In the genomic region with DNA sequence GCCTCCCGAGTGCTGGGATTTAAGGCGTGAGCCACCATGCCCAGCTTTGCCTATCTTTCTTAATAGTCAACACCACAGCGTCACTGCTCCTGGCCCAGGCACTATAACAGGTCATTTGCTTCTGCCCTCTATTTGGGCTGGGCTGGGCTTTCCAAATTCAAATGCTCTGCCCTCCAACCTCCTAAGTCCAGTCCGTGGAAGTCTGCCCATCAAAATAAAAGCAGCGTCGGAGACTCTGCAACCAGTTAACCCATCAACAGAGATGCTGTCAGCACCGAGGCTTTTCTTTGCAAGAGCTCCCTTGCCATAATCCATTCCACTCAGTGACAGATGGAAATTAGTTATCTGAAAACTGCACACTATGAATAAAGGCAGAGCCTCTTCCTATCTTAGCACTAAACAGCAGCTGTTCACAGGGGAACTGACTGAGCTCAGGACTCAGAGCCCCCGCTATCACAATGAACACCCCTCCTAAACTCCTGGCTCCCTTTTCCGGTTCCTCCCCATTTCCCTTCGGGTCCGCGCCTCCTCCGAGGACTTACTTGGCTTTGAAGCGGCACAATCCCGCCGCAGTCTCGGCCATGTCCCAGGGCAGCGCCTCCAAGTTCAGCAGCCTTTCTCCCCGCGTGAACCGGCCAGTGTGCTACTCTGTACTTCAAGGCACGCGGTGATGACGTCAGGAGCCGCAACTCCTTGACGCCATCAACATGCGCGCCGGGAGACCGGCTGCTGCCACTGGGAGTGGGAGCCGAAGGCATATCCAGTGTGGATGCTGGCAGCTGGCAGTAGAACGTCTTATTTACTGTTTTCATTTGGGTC, we compare ENCODE assay signal across 8 mouse cellular contexts. TPM values are rescaled to one million over a fixed set of nuclear protein-coding genes. Genes with fewer than 3 reads are reported as not detected.
DNase-seq lines count a peak whose midpoint lies in the region; ATAC-seq and TF ChIP-seq lines count a peak whose summit lies in the region.

A gene (minus strand): TSS at position 679 of the 819 bp plus-strand sequence.

- H3K27me3 ChIP-seq in erythroblast, embryonic 14.5 days (ENCODE audit: control insufficient read depth), result no peaks in the 10 kb centered on the region
- no peaks in the 10 kb centered on the region for H3K27me3 ChIP-seq in heart, embryonic 12.5 days (replicated peaks)
- H3K27me3 ChIP-seq in kidney, postnatal 0 days (ENCODE audit: insufficient read depth, low read length), result no peaks in the 10 kb centered on the region
- H3K27me3 ChIP-seq in liver, embryonic 11.5 days (replicated peaks; ENCODE audit: control insufficient read depth, insufficient read depth, low read length), result no peaks in the 10 kb centered on the region
- H3K27me3 ChIP-seq in stomach, embryonic 14.5 days (ENCODE audit: control insufficient read depth, insufficient read depth, low read length), result no peaks in the 10 kb centered on the region

- H3K9ac ChIP-seq in heart, embryonic 12.5 days, result peak within 1 kb of the TSS; percentile 84
- H3K9ac ChIP-seq in kidney, postnatal 0 days (ENCODE audit: low read depth, low read length), result peak within 1 kb of the TSS; percentile 69
- peak within 1 kb of the TSS; percentile 60 for H3K9ac ChIP-seq in liver, embryonic 11.5 days (ENCODE audit: low read depth, low read length)
- H3K9ac ChIP-seq in stomach, embryonic 14.5 days (replicated peaks; ENCODE audit: low read depth, low read length), result peak within 1 kb of the TSS; percentile 49

- DNase-seq in B cell, adult 2 months, result peak; percentile 95
- peak; percentile 98 for DNase-seq in brain, embryonic 14.5 days (ENCODE audit: low read depth)
- peak; percentile 93 for DNase-seq in kidney, postnatal 0 days (ENCODE audit: low spot score)
- DNase-seq in liver, embryonic 11.5 days (ENCODE audit: low spot score), result peak; percentile 94
- peak; percentile 94 for DNase-seq in naive thymus-derived CD4-positive, alpha-beta T cell, adult 2 months (ENCODE audit: low read depth)

- H3K4me3 ChIP-seq in erythroblast, embryonic 14.5 days (replicated peaks), result peak within 1 kb of the TSS; percentile 81
- peak within 1 kb of the TSS; percentile 91 for H3K4me3 ChIP-seq in heart, embryonic 12.5 days
- H3K4me3 ChIP-seq in kidney, postnatal 0 days (replicated peaks; ENCODE audit: low read depth, low read length), result peak within 1 kb of the TSS; percentile 77
- H3K4me3 ChIP-seq in liver, embryonic 11.5 days (ENCODE audit: low read depth, low read length), result peak within 1 kb of the TSS; percentile 55
- H3K4me3 ChIP-seq in stomach, embryonic 14.5 days (ENCODE audit: low read depth, low read length), result peak within 1 kb of the TSS; percentile 61

- no peaks in the 10 kb centered on the region for H3K9me3 ChIP-seq in erythroblast, embryonic 14.5 days (ENCODE audit: control insufficient read depth, low read length)
- no peaks in the 10 kb centered on the region for H3K9me3 ChIP-seq in heart, embryonic 12.5 days (replicated peaks)
- no peaks in the 10 kb centered on the region for H3K9me3 ChIP-seq in kidney, postnatal 0 days (replicated peaks; ENCODE audit: low read length)
- H3K9me3 ChIP-seq in liver, embryonic 11.5 days (ENCODE audit: control insufficient read depth, low read length), result no peaks in the 10 kb centered on the region
- H3K9me3 ChIP-seq in stomach, embryonic 14.5 days (ENCODE audit: control insufficient read depth, low read depth, low read length), result no peaks in the 10 kb centered on the region

- H3K4me2 ChIP-seq in heart, embryonic 12.5 days, result peak within 1 kb of the TSS; percentile 93
- peak within 1 kb of the TSS; percentile 76 for H3K4me2 ChIP-seq in kidney, postnatal 0 days (ENCODE audit: low read length)
- peak within 1 kb of the TSS; percentile 73 for H3K4me2 ChIP-seq in liver, embryonic 11.5 days
- peak within 1 kb of the TSS; percentile 78 for H3K4me2 ChIP-seq in stomach, embryonic 14.5 days (replicated peaks; ENCODE audit: low read depth, low read length)

- ATAC-seq in heart, embryonic 12.5 days (ENCODE audit: insufficient number of reproducible peaks, low FRiP score), result peak; percentile 87
- peak; percentile 79 for ATAC-seq in kidney, postnatal 0 days (replicated peaks; ENCODE audit: low FRiP score, low read depth)
- ATAC-seq in liver, embryonic 11.5 days (replicated peaks; ENCODE audit: low FRiP score), result peak; percentile 84
- ATAC-seq in stomach, embryonic 14.5 days (ENCODE audit: insufficient number of reproducible peaks, insufficient read depth, low FRiP score, low read depth), result peak; percentile 90

- peaks cover 26% of the 10 kb centered on the region for H3K4me1 ChIP-seq in erythroblast, embryonic 14.5 days (ENCODE audit: control insufficient read depth)
- peaks cover 14% of the 10 kb centered on the region for H3K4me1 ChIP-seq in heart, embryonic 12.5 days (replicated peaks)
- no peaks in the 10 kb centered on the region for H3K4me1 ChIP-seq in kidney, postnatal 0 days (replicated peaks; ENCODE audit: insufficient read depth, low read length)
- H3K4me1 ChIP-seq in liver, embryonic 11.5 days (replicated peaks; ENCODE audit: control insufficient read depth, insufficient read depth, low read length), result peaks cover 12% of the 10 kb centered on the region; the same call in 1 of the 2 replicates
- H3K4me1 ChIP-seq in stomach, embryonic 14.5 days (ENCODE audit: control insufficient read depth, insufficient read depth, low read length), result no peaks in the 10 kb centered on the region

- TF ChIP-seq POLR2A in brain, embryonic 14.5 days (IDR thresholded peaks at IDR 0.05; ENCODE audit: borderline replicate concordance, extremely low read depth, insufficient read depth, insufficient read length, poor library complexity, severe bottlenecking), result peak; percentile 44; the same call in 1 of the 2 replicates

- peak within 1 kb of the TSS; percentile 88 for H3K27ac ChIP-seq in heart, embryonic 12.5 days (ENCODE audit: poor library complexity, severe bottlenecking)
- peak within 1 kb of the TSS; percentile 80 for H3K27ac ChIP-seq in kidney, postnatal 0 days
- H3K27ac ChIP-seq in liver, embryonic 11.5 days (ENCODE audit: low read depth, low read length), result peak within 1 kb of the TSS; percentile 40
- peak within 1 kb of the TSS; percentile 68 for H3K27ac ChIP-seq in stomach, embryonic 14.5 days (ENCODE audit: low read length)

- 4% methylated on average over 32 of the region's 32 CpGs for WGBS in heart, embryonic 12.5 days
- WGBS in kidney, postnatal 0 days, result 2% methylated on average over 32 of the region's 32 CpGs
- 3% methylated on average over 32 of the region's 32 CpGs for WGBS in liver, embryonic 11.5 days
- WGBS in stomach, embryonic 14.5 days, result 3% methylated on average over 32 of the region's 32 CpGs

- no peak for TF ChIP-seq CTCF in brain, embryonic 14.5 days (IDR thresholded peaks at IDR 0.05; ENCODE audit: borderline replicate concordance, extremely low read depth, insufficient read depth, insufficient read length)
- no peak for TF ChIP-seq CTCF in kidney, postnatal 0 days (IDR thresholded peaks at IDR 0.05; ENCODE audit: low read depth)

- peaks cover 33% of the 10 kb centered on the region for H3K36me3 ChIP-seq in erythroblast, embryonic 14.5 days (ENCODE audit: control insufficient read depth)
- H3K36me3 ChIP-seq in heart, embryonic 12.5 days, result peaks cover 30% of the 10 kb centered on the region
- peaks cover 10% of the 10 kb centered on the region; the same call in 1 of the 2 replicates for H3K36me3 ChIP-seq in kidney, postnatal 0 days (ENCODE audit: insufficient read depth, low read length)
- H3K36me3 ChIP-seq in liver, embryonic 11.5 days (ENCODE audit: control insufficient read depth, insufficient read depth, low read length), result peaks cover 22% of the 10 kb centered on the region; the same call in 1 of the 2 replicates
- H3K36me3 ChIP-seq in stomach, embryonic 14.5 days (ENCODE audit: control insufficient read depth, insufficient read depth, low read length), result peaks cover 21% of the 10 kb centered on the region

RNA-seq across cellular contexts. Expression of the gene that starts here (rescaled TPM):
- 75.0 and 95.7 TPM in 2 replicates for polyA plus RNA-seq in brain, embryonic 14.5 days (2012; rRNA removed)
- 1.1 and 1.8 TPM in 2 replicates for polyA plus RNA-seq in erythroblast, embryonic 14.5 days (2012)
- polyA plus RNA-seq in heart, embryonic 12.5 days (2016; fragmentation: Nextera tagmentation; extraction: Ambion mirVana), result 45.9 and 49.5 TPM in 2 replicates
- polyA plus RNA-seq in kidney, postnatal 0 days (2015; fragmentation: Nextera tagmentation; extraction: Ambion mirVana), result 50.5 and 57.3 TPM in 2 replicates
- 102 and 109 TPM in 2 replicates for polyA plus RNA-seq in liver, embryonic 11.5 days (2014; fragmentation: Nextera tagmentation; extraction: Ambion mirVana)
- 67.8 and 72.1 TPM in 2 replicates for polyA plus RNA-seq in stomach, embryonic 14.5 days (2014; fragmentation: Nextera tagmentation; extraction: Ambion mirVana)

Comparison
In these comparisons a context has a peak if more than half of its experiments do, and no peak if none do; other contexts are left out.
1. Peak in every context shown above with its lines: DNase-seq, ATAC-seq, H3K4me3 ChIP-seq and H3K27ac ChIP-seq.
2. RNA of the gene that starts here (polyA plus RNA-seq): 102 to 109 TPM in liver, embryonic 11.5 days, 75.0 to 95.7 TPM in brain, embryonic 14.5 days, 67.8 to 72.1 TPM in stomach, embryonic 14.5 days, 50.5 to 57.3 TPM in kidney, postnatal 0 days and 45.9 to 49.5 TPM in heart, embryonic 12.5 days; 1.1 to 1.8 TPM in erythroblast, embryonic 14.5 days; every median in the first group is over 10 times any median in the second.